Mouse (Mus musculus): ENCODE measurements at regions not wholly inside any gene's neighbourhood (a gene's known extent, or its start where the extent isn't known, plus 50 kb on each side); places are given as distances from the start of the nearest gene placed in this dataset.

- TF ChIP-seq CTCF (IDR thresholded peaks at IDR 0.05) (no peak), EP300 (IDR thresholded peaks at IDR 0.05) (no peak)
These were observed 578.5 kb downstream of the Plekhb2 start for GRCm38 (mm10) chr1:35428126-35428840.
